Mouse (Mus musculus): ENCODE measurements around the gene Tubd1.

Gene Tubd1

DNA sequence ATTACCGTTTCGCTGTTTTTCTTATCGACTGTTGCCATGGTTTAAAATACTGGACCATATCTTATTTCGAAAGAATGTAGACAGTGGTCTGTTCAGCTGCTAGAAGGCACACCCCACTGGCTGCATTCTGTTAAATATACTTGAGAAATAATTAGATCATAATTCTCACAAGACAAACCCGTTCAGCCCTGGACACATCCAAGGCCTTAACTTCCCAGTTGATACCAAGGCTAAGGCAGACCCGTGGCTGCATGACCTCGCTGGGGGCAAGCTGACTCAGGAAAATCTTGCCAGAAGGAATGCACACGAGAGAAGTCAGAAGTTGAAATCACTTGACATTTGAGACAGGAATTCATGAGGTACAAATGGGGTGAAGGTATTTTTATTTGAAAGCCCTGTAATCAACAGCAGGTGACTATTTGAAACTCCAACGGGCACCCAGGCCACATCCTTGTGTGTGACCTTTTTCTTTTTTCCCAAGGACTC, 25.5 kb downstream of the Tubd1 start:
- DNase-seq = no peak

DNA sequence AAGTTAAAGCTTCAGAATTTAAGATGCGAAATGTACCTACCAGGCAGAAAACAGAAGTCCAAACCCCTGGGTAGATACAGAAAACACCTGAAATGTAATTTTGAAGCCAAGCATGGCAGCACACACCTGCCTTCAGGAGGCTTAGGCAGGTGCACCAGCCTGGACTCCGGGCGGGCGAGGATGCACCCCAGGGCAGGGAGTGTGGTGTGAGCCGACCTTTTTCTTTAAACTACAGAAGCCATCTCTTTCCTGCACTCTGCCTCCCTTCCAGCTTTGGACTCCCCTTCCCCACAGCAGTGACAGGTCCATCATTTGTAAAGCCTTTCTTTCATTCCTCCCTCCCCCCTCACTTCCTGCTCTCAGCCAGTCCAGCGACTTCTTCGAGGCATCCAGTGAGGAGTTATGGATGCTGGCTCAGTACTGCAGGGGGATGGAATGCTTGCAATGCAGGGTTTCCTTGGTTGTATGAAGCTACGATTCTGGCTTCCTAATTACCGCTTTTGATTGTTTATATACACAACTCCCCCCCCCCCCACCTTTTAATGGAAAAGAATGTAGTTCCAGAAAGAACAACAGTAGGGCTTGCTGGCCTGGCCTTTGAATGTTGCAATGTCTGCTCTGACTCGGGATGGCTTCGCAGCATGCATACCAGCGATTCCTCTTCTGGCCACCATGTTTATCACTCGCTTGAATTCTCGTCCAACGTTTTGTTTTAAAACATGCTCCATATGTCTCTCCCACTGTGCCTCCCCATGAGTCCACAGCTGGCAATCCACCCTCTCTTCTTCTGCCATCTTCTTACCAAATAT, 26.5 kb downstream of the Tubd1 start:
- no peak for DNase-seq

DNA sequence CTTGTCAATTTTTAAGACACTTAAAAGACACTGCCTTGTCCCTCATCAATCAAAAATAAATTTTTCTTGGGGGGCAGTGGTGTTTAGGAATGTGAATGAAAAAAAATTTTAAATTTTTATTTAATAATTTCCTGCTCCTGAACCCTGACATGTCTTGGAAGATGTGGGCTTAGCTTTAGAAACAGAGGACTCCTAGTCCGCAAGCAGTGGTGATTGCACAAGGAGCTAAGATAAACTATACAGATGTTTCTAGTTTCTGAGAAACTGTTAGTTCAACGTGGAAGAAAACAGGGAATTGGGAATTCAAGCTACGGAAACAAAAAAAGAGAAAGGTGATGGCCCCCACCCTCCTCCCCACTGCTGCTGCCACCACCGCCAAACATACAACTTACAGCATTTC, 27.1 kb downstream of the Tubd1 start:
- no peak for DNase-seq

DNA sequence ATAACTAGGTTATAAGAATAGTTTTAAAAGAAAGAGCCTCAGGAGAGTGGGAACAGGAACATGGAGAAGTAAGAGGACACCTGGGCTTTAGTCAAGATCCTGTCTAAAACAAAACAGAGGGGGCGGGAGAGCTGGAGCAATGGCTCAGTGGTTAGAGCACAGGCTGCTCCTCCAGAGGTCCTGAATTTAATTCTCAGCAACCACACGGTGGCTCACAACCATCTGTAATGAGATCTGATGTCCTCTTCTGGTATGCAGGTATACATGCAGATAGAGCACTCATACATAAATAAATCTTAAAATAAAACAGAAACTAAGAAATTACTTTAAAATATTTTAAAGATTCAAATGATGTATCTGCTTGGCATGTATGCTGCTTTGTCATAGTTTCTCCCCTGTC, 27.8 kb downstream of the Tubd1 start:
- no peak for DNase-seq

DNA sequence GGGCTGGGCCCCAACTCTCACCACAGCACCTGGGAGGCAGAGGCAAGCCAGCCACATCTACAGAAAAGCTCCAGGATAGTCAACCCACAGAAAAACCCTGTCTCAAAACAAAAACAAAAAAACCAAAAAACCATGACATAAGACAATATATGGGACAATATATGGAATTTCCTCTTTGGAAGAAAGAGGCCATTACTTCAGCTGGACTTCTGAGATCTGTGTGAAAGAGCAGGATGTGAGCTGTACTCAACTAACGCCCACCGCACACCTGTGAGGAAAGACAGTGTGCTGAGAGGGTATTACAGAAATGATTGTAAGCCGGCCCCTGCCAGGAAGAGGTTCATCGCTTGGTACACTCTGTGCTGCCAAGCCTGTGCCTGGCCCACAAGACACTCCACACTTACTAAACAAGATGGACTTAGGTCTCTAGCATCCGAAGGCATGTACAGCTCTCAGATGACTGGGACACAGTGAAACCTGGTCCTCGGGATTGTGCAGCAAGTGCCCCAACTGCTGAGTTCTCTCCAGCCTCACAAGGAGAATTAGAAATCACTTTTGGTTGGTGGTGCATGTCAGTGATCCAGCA, 28.9 kb downstream of the Tubd1 start:
- no peak for DNase-seq

DNA sequence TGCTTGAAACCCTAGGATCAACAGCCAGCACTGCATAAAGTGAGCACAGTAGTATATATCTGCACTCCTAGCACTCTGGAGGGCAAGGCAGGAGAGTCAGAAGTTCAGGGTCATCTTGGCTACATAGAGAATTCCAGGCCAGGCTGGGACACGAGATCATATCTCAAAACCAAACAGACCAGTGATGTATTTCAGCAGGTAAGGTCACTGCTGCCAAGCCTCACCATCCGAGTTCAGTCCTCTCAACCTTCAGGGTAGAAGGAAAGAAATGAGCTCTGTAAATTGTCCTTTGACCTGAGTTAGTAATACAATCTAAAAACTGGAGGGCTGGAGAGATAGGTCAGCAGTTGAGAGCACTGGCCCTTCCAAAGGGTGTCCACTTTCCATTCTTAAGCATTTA, 29.6 kb downstream of the Tubd1 start:
- DNase-seq = no peak

DNA sequence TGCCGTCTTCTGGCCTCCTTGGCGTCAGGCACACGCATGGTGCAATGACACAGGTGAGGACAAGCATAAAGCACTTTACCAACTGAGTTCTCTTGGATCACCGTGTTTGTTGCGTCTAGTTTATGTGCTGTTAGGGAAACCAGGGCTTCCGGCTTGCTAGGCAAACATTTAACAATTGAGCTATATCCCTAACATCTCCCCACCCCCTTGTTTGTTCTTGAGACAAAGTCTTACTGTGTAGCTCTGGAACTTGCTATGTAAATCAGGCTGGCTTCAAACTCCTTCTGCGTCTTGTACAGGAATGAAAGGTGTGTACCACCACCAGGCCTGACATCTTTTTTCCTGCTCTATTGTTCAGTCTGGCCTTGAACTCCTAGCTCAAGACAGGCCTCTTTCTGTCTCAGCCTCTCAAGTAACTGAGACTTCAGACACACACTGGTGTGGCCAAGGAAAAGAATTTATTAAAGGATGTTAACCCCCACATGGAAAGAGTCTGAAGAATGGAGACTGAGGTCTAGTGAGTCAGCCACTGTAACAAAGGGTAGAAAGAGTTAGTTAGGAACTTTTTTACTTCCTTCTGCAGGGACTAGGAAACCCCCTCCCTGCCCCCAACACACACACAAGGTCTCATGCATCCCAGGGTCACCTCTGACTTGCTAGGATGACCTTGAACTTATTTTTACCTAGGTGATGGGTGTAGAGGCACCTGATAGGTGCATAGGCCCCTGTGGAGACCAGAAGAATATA, 31.0 kb downstream of the Tubd1 start:
- DNase-seq = no peak

DNA sequence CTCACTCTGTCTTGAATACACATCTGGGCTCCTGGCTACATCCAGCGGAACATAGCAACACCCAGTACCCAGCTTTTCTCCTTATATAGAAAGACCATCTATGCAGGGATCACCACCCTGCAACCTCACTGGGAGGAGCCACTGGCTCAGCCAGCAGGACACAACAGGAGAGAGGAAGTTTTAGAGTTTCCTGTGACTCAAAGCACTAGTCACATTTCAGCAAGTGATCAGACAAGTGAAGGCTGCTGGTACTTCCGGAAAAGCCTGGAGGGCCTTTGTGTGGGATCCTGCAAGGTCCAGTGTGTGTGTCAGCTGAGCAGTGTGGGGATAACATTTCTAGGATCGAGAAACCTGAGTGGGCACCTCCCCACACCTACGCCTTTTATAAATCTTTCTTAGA, 32.4 kb downstream of the Tubd1 start:
- DNase-seq = no peak

DNA sequence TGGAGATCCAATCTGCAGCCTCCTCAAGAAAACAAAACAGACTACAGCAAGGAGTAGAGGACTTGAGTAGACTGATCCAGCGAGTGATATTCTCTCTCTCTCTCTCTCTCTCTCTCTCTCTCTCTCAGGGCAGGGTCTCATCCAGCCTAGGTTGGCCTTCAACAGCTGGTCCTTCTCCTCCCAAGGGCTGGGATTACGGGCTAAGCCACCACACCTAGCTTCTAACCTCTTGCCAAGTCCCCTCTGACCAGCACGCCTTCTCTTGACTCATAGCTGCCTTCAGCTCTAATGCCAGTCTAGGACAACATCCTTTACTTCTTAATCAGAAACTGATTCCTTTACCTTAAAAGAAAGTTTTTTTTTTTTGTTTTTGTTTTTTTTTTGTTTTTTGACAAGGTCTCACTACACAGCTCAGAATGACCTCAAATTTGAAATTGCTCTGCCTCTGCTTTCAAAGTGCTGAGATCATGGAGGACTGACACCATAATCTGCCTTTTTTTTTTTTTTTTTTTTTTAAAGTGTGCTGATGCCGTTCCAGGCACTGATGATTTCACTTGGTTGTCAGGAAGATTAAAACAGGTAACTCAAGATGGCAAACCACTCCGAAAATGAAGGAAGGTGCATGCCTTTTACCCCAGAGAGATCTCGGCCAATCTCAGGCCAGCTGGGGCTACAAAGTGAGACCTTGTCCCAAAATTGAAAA, 33.5 kb downstream of the Tubd1 start:
- DNase-seq = no peak

DNA sequence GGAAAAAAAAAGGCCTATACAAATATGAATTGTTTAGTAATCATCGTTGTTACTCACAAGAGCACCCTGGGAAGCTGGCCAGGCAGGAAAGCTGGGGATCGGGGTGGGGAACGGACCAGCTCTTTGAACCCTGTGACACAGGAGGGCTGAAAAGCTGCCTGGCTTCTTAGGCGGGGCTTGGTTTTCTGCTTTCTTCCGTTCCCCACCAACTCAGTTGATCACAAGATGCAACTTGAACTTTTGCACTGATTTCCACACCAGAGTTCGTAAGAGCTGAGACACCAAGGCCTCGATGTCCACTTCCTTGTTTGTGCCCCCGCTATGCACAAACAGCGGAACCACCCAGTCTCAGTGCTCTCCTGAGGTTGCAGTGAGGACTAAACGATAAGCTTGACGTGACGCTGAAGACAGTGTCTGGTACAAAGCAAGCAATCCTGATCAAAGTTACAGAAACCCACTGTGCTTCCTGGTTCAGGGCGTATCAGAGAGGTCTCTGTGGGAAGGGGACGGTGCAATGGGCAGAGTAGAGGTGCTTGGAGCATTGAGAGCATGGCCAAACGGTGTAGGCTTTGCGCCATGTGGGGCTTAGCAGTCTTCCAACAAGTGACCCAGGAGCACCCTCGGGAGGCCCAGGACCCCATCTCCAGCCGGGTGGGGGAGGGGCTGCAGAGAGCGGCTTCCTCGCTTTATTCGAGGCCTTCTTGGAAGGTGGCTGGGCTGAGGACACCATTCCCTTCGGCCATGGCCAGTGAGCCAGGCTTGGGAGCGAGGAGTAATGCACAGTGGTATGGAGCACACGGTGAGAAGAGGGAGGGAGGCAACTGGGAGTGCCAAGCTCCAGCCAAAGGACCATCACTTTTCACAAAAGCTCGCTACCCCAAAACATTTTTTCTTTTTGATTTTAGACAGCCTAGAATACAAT, 34.3 kb downstream of the Tubd1 start:
- peak; percentile 45 to 55 for DNase-seq

DNA sequence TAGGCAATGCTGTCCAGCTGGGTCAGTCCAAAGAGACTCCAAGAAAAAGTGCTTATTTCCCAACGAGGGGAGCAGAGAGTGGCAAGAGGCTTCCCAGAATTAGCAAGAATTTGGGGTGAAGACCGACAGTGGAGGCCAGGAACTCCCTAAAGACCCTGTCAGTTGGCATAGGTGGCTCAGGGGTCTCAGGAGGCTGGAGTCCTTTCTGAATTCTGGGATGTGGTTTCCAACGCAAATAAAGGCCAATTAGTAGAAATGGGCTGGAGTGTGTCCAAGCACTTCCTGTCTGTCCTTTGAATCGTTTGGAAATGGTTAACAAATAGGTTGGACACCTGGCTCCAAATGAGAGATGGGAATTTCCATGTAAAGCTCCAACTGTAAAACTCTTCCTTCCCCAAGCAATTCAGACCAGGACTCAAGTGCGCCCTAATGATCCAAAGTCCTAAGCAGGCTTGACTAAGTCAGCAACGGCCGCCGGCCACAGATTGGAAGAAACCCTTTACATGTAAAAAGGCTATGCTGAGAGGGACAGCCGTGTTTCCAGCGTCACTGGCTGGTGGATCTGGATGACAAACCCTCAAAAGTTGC, 35.0 kb downstream of the Tubd1 start:
- no peak for DNase-seq

DNA sequence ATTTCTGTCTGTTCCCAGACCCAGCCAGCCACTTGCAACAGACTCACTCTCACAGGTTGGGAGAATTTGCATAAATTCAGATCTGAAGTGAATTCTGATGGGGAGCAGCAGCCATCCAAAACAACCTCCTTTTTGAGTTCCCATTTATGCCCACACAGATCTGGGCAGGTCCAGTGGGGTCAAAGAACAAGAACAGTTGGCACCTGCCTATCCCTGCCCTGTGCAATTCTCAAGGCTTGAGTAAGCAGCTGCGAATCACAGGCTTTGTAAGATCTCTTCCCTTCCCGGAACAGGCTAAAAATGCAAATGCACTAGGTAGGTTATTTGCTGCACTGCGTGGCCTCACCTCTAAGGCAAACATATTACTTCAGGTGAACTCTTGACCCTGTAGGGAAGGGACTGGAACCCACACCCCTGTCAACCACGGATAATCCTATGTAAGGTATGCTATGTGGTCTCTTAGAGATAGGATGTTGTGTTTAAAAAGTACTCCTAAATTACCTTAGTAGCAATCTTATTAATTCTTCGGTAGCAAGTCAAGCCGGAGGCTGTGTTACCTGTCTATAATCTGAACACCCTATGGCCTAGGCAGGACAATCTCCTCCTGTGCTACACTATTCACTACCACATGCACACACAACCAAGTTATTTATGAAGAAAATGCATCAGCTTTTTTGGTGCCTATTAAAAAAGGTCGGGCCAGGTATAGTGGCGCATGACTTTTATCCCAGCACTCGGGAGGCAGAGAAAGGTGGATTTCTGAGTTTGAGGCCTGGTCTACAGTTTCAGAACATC, 35.7 kb downstream of the Tubd1 start:
- no peak for DNase-seq

DNA sequence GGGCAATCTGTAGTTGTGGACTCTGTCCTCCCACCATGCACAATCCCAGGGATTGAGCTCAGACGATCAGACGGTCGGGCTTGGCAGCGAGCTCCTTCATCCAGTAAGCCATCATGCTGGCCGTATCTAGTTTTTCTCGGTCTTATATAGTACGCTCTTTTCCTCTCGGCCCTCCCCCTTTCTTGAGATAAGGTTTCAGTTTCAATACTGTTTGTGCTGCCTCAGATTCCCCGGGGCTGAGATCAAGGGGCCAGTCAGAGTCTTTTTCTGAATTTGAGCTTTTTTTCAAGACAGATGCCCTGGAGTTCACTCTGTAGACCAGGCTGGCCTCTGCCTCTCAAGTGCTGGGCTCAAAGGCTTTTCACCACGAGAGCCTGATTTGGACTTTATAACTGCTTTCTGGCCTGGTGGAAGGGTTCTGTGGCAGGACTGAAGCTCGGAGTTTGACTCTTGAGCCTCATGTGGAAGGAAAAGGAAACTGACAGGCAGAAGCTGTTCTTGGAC, 36.5 kb downstream of the Tubd1 start:
- peak; percentile 29 to 46 for DNase-seq

DNA sequence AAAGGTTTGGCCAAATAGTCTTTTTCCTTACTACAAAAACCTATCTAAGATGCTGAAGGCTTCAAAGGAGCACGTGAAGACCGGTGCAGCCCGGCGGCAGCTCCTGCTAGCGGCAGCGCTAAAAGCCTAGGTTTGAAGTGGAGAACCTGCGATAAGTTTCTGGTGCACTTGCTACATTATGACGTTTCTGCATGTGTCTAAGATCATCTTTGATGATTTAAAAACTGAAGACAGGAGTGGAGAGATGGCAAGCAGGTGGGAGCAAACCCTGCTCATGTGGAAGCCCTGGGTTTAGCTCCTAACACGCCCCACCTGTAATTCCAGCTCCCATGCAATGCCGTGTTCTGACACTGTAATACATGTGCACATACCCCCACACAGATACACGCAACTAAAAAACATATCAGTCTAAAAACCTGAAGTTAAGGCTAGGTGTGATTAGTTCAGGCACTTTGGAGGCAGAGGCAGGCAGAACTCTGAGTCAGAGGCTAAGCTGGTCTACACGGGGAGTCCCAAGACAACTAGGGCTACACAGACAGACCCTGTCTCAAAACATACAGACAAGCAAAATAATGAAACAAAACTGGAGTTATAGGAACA, 37.3 kb downstream of the Tubd1 start:
- no peak for DNase-seq

DNA sequence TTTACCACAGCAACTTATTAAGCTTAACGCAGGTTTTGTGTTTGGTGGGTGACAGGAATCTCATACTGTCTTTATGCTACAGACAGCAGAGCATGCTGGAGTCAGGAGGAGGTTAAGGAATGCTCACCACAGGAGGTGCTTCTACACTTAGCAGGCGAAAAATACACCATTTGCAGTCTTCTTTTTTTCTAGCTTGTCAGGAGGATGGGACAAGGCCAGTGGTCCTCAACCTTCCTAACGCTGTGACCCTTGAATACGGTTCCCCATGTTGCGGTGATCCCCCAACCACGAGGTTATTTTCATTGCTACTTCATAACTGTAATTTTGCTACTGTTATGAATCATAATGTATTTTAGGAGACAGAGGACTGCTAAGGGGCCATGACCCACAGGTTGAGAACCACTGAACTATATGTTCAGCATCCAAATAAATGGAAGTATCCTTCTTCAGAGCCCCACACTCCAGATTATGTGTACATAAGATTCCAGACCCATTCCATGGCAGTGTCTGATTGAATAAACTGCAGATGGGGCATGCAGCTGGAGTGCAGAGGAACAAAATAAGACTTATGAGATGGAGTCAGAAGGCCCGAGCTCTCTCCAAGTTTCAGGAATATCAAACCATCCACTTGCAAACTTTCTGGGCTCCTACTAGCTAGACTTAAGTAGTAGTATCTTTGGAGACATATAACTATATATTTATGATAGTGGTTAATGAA, 37.9 kb downstream of the Tubd1 start:
- DNase-seq = no peak

DNA sequence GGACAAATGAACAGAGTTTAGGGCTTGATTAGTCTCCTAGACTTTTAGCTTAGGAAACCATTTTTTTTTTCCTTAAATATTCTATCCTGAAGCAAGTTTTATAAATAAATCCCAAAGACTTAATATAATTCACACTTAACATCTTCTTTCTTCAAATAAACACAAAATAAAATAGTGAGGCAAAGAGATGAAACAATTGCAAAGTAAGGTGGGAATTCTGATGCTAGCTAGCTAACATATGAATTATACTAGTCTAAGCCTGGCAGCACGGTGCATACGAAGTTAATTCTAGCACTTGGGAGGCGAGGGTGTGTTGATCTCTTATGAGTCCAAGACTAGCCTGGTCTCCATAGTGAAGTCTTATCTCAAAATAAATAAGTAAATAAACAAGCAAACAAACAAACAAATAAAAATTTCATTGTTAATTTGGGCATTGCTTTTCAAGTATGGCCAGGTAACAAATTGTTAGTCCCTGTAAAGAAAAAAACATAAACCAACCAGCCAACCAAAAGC, 38.6 kb downstream of the Tubd1 start:
- no peak for DNase-seq

DNA sequence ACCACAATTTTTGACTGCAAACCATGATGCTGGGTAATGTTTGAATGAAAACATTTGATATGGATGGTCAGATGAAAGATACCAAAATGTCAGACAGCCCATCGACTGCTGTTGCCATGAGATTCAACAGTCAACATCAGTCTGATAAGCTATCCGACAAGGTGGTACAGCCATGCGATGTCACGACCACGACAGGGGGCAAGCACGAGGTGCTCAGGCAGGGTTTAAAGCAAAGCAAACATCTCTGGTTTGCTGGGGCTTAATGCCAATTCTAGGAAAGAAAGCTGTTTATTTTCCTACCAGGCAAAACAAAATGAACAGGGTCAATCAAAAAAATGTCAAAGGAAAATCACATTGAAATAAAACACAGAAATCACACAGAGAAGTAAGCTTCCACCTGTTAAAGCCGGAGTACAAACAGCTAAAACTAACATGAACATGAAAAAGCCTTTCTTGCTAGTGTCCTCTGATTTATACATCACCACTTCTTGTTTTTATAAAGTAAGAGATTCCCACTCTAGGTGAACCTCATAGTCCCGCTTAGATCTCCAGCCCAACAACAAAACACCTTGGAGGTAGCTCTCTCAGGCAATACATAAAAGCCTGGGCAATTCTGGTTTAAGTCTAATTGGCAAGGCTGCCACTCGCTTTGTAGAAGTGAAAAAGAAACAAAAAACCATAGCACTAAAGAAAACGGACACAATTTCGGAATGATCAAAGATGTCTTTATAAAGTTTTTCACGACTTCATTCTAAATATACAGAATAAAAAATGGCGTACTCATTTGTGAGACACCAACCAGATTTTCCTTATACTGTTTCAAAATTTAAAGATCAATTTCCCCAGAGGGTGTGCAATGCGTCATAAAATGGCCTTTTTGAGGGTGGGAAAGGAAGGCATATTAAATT, 39.5 kb downstream of the Tubd1 start:
- DNase-seq = no peak
